Mouse (Mus musculus) T-helper 17 cell (primary cell): Measurements from ENCODE around the gene Opcml.

Experiments
- in situ Hi-C, 2 experiments: fragments of 300-600 bp; cut with MboI, MseI; formaldehyde crosslinking; loops; 1 replicate in 1 of 2; 2 replicates in 1 of 2; pipeline ENCODE4 v1.15.1; 2025; ENCODE audit warnings: high pct_unique_total_duplicates in 2 of 2

Opcml gene

GRCm38 (mm10) chr9:28613683-28614620 is 823.4 kb downstream of the Opcml start:
- in situ Hi-C loops: no loop called here

- in situ Hi-C loops: no loop called here
Observed at GRCm38 (mm10) chr9:28615447-28615846, 824.9 kb downstream of the Opcml start.

- in situ Hi-C loops: no loop called here
Observed at GRCm38 (mm10) chr9:28617666-28618065, 827.1 kb downstream of the Opcml start.

GRCm38 (mm10) chr9:28618186-28618892 is 827.8 kb downstream of the Opcml start:
- in situ Hi-C loops: no loop called here

GRCm38 (mm10) chr9:28621939-28622338 is 831.4 kb downstream of the Opcml start:
- in situ Hi-C loops: no loop called here

- in situ Hi-C loops: no loop called here
Observed at GRCm38 (mm10) chr9:28624870-28625269, 834.3 kb downstream of the Opcml start.

DNA sequence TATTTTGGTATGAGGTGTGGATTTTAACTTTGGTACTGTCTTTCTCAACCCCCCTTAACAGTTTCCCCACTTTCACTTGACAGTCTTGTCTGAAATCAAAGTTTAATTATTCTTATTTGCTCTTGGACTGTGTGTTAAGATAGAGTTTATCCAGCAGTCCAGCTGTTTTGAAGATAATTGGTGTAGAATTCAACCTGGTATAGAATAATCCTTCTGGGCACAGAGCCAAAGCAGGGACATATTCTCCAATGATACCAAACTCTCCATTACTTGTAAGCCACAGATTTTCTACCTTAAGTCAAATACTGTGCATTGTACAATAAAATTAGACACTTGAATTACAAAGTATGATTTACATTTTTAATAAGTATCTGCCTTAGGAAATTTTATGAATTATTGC is 852.2 kb downstream of the Opcml start:
- in situ Hi-C loops: no loop called here

GRCm38 (mm10) chr9:28644063-28644462 is 853.5 kb downstream of the Opcml start:
- in situ Hi-C loops: no loop called here

DNA sequence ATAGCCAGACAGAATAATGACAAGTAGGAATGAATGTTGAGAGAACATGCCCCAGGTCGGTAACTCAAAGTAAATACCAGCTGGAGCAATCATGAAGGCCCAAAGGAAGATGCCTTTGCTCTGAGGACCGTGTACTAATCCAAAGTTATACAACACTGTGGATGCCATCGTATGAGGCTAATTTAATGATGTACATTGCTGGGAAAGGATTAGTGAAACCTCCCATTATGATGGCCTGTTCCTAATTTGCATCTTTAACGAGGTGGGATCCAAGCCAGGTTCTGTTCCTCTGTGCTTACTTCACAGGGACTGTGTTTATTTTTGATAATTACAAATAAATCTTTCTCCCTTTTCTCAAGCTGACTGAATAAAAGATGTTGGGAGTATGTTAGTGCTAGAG is 859.5 kb downstream of the Opcml start:
- in situ Hi-C loops: no loop called here

DNA sequence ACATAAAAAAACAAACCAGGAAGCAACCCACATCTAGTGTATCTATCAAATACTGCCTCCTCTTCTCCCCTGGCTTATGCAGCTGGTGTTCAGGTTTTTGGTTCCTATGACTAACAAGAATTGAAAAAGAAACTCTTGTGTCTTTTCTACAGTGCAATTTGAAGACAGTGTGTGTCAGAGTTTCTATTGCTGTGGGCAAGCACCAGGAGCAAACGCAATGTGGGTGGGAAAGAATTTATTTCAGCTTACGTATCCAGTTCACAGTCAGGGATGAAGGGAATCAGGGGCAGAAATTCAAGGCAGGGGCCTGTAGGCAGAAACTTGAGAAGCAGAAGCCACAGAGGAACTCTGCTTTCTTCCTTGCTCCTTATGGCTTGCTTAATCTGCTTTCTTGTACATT is 869.4 kb downstream of the Opcml start:
- in situ Hi-C loops: no loop called here

DNA sequence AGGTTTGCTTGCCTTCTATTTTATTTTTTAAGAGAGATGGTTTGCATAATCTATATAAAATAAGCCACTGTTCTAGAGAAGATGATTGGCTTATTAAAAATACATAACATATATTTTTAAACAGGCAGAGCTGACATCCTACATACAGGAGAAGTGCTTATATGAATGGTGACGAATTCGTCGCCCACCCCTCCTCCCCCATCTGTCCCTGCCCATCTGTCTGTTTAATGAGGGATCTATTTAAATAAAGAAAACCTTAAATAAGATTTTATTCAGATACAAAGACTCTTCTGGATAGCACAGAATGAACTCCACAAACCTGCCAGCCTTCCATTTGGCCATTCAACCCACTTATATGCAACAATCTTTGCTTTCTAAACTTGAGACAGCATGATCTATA is 872.3 kb downstream of the Opcml start:
- in situ Hi-C loops: no loop called here

DNA sequence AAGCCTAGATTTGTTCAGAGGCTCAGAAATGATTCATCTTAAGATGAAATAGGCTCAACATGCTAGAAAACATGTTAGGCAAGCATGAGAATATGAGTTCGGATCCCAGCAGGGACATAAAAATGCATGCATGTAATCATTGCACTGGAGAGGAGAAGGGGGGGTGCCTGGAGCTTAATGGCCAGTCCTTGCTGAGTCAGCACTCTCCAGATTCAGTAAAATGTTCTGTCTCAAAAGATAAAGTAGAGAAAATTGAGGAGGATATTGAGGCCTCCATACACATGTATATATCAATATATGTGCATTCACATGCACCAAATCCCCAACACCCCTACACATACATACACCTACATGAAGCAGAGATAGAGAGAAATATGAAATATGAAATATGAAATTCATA is 889.7 kb downstream of the Opcml start:
- in situ Hi-C loops: no loop called here

DNA sequence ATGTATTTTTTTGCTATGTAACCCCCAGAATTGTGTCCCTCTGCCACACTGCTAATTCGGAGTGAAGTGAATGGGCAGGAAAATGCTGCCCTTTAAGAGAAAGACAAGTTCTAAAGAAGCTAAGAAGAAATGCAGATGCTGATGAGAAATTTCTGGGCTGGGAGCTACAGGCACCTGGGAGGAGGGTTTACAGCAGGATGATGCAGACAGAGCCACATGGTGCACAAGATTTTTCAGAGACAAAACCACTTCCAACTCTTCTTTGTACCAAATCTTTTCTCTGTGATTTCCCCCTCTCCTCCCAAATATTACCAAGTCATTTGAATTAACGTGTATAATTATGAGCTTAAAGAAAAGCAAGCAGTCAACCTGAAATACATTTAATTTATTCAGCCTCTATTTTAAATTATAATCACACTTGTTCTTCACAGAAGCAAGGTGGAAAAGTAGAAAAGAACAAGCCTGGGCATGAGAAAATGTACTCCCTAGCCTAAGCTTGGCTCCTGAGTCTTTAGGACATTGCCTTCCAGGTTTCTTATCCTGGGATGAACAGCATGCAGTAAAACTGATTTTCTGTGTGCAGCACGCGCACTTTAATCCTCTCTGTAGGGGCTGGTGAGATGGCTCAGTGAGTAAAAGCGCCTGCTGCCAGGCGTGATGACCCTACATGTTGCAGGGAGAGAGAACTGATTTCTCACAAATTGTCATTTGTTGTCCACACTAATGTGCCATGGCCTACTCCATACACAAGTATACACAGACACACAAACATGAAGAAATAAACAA is 890.9 kb downstream of the Opcml start:
- in situ Hi-C loops: no loop called here

DNA sequence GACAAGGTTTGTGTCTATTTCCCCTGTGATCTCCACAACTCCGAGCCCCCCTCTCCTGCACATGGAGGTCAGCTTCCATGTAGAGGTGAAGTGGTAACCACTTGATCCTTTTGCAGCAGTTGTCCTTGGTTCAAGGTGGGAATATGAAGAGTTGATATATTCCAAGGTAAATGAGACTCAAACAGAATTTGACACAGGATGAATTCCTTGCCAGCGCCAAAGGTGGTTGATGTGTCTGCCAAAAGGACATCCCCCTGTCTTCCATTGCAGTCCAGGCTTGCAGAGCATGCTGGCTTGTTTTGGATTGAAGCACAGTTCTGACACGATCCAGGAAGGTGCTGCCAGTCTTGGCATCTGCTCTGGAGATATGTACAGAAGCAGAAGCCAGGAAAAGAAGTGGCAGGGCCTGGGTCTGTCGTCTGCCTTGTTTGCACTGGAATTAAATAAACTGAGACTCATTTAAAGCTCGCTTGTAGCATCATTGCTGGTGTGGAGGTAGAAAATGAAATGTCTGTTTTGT is 893.4 kb downstream of the Opcml start:
- in situ Hi-C loops: no loop called here

DNA sequence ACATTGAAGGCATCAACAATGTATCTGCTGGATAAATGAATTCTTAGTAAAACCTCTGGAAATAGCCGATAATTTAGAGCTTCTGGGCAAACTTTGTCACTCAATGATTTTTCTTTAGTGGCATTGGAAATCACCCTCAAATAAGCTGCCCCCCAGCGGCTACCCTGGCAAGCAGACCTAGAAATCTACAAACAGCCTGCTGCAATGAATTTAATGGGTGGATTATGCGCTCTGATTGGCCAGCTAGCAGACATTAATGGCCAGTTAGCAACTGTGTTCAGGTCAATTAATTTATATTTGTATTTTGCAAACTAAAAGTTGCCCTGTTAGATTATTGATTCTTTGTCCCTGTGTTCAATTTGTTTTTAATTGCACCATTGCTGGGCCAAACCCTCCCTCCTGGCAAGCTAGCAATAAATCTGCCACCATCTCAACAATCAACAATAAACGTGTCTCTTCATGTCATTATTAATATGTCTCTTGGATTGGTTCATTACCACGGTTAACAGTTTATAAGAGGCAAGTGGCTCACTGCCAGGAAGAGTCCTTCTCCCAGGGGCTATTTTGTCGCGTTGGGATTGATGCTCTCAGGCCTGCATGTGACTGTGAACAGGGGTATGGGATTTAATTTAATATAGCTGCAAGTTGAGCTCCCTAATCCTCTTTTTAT is 896.5 kb downstream of the Opcml start:
- in situ Hi-C loops: no loop called here

DNA sequence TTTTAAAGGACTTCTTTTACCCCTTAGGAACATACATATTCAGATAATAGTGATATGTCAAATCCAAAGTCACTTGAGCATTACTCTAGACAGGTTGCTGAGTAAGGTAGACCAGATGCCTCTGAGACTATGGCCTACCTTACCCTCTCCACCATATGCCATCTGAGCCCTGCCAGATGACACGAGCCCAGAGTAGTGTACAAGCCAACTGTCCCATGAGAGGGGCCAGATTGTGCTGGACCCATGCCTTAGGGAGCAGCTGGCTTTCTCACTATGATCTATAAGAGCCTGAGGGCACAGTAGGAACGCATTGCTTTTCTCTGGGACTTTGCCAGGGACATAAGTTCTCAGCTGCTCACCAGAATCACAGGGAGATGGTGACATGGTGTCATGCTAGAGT is 899.6 kb downstream of the Opcml start:
- in situ Hi-C loops: no loop called here

- in situ Hi-C loops: no loop called here
Observed at GRCm38 (mm10) chr9:28705796-28706195, 915.2 kb downstream of the Opcml start.

GRCm38 (mm10) chr9:28714544-28714943 is 924.0 kb downstream of the Opcml start:
- in situ Hi-C loops: no loop called here

GRCm38 (mm10) chr9:28720186-28720585 is 929.6 kb downstream of the Opcml start:
- in situ Hi-C loops: loop anchor here in 1 of 2 experiments (10.0 kb wide), 1 partner anchor 1575 kb away; no protein-coding TSS in a partner anchor

- in situ Hi-C loops: no loop called here
Observed at GRCm38 (mm10) chr9:28731811-28732602, 941.4 kb downstream of the Opcml start.
